Mouse (Mus musculus) kidney, postnatal 36 days (tissue): ENCODE data around the gene Treml2.
"Not testable (repeated sequence)": the region's sequence is repeated elsewhere in the genome, so short reads cannot be mapped to it uniquely, and the experiment has no call there.

Source experiments
- DNase-seq, 2 experiments: peaks; one replicate each; pipeline ENCODE4 v3.0.0; 2021 to 2022; ENCODE audit warnings: mixed read lengths in 2 of 2

Treml2 gene

DNA sequence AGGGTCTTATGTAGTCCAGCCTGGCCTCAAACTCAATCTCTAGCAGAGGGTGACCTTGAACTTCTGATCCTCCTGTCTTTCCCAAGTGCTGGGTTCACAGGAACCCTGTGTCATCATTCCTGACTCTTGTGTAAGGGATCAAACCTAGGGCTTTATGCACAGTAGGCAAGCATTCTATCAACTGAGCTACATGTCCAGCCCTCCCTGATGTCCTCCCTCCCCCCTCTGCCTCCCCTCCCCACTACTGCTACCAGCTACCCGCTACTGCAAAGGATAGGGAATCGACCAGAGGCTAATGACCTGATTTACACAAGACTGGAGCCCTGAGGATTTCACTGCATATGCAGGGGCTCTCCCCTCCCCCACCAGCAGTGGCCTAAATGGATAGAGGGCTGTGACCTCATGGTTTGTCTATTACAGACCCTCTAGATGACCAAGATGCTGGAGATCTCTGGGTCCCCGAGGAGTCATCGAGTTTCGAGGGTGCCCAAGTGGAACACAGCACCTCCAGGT lies 51.4 kb downstream of the Treml2 start:
- no peak for DNase-seq

DNA sequence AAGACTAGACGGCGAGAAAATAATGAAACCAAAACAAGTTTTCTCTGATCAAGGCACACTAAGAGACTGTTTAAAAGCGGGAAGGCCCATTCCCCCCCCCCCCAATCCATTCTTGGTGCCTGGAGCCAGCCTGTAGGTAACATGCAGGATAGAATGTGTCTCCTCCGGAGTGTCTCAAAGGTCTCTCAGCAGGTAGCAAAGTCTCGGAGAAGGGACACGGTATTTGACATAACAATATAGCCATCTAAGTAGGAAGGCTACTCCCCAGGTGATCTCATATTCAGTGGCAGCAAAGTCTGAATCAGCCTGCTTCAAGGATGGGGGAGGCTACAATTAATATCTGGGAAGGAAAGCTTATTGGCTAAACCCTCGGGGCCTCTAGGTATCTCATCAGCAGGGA lies 53.7 kb downstream of the Treml2 start:
- DNase-seq: not testable (repeated sequence)

- no peak for DNase-seq
These were observed 56.5 kb downstream of the Treml2 start for GRCm38 (mm10) chr17:48355822-48356221.

DNA sequence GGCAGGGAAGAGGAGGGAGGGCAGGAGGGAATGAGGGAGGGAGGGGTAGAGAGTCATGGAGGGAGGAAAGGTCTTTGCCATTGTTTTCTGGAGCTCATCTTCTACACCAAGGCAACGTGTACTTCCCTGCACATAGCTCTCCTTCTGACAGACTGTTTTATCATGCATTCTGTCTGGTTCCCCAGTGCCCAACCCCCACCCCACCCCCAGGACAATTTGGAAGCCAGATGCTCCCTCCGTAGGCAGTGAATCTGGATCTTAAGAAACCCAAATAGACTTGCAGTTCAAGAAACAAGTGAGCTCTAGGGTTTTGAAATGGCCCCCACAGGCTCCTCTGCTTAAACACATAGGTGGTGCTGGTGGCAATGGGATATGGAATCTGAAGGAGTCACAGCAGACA lies 58.6 kb downstream of the Treml2 start:
- no peak for DNase-seq

DNA sequence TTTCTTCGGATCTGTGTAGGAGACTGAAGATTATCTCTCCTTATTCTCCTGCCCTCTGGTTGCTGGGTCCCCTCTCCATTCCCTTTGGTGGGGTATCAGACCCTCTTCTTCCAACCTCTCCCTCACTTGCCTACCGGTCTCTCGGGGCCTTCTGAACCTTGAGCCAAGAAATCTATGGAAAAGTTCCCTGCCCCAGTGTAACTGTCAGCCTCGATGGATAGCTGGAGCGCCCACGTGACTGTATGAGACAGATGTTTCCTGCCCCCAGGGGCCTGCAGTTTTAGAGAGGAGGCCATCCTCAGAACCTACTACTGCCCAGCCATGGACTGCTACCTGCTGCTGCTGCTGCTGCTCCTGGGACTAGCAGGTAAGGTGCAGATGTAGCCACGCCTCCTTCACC lies 60.3 kb downstream of the Treml2 start, which contains the start of gene Treml1:
Treml1 (plus strand) TSS at position 301 of the 400 bp plus-strand sequence.
- no peak for DNase-seq

DNA sequence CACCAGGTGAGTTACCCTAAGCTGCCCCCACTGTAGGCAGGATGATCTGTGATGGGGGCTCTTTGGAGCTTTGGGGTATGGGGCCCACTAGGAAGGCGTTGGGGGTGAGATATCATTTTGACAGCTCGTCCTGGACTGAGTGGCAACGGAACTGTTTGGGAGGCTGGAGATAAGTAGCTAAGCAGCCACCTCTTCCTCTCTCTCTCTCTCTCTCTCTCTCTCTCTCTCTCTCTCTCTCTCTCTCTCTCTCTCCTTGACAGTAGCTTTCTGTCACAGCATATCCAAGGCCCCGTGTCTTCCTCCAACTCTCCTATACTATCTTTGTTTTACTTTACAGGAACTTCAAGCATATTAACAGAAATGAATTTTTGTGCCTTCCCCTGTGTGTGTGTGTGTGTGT lies 61.2 kb downstream of the Treml2 start:
- DNase-seq: no peak
